8 mouse cellular contexts compared by ENCODE assay signal in genomic region chr5:147563511-147564139, GRCm38 (mm10).
DNase-seq lines count a peak whose midpoint lies in the region; ATAC-seq and TF ChIP-seq lines count a peak whose summit lies in the region.

No protein-coding gene starts in this region.

- no peaks in the 10 kb centered on the region for H3K9me3 ChIP-seq in forebrain, embryonic 10.5 days
- H3K9me3 ChIP-seq in forebrain, postnatal 0 days (ENCODE audit: low read length): no peaks in the 10 kb centered on the region
- H3K9me3 ChIP-seq in intestine, embryonic 16.5 days (ENCODE audit: control insufficient read depth, low read length): no peaks in the 10 kb centered on the region
- H3K9me3 ChIP-seq in midbrain, embryonic 15.5 days: no peaks in the 10 kb centered on the region

- no peak overlapping the region for H3K9ac ChIP-seq in forebrain, postnatal 0 days
- H3K9ac ChIP-seq in intestine, embryonic 16.5 days (ENCODE audit: low read depth, low read length): 0 out of 2 replicates have a peak overlapping the region, but pooled peaks have one; percentile 38
- H3K9ac ChIP-seq in midbrain, embryonic 15.5 days: no peak overlapping the region

- no peak for ATAC-seq in forebrain, postnatal 0 days
- ATAC-seq in intestine, embryonic 16.5 days: peak; percentile 93
- ATAC-seq in midbrain, embryonic 15.5 days (replicated peaks): peak; percentile 30; the same call in 1 of the 2 replicates

- H3K4me3 ChIP-seq in forebrain, embryonic 10.5 days: peak overlapping the region; percentile 37
- H3K4me3 ChIP-seq in forebrain, postnatal 0 days (ENCODE audit: low read depth, low read length): no peak overlapping the region
- H3K4me3 ChIP-seq in intestine, embryonic 16.5 days (ENCODE audit: low read length): peak overlapping the region; percentile 38
- no peak overlapping the region for H3K4me3 ChIP-seq in midbrain, embryonic 15.5 days

- no peak for DNase-seq in forebrain, embryonic 10.5 days (ENCODE audit: extremely low spot score, low spot score)
- DNase-seq in forebrain, postnatal 0 days: no peak
- peak; percentile 24 for DNase-seq in ZHBTc4 (ENCODE audit: low read depth, low spot score)
- DNase-seq in frontal cortex, adult 2 months (ENCODE audit: extremely low spot score in 1 of 2, low spot score in 1 of 2): no peak
- no peak for DNase-seq in layer of hippocampus, adult 8-10 months (ENCODE audit: low spot score in 2 of 2)
- no peak for DNase-seq in left cerebral cortex, adult 11 months (ENCODE audit: low spot score)

- H3K27ac ChIP-seq in forebrain, embryonic 10.5 days: no peak overlapping the region
- no peak overlapping the region for H3K27ac ChIP-seq in forebrain, postnatal 0 days (ENCODE audit: low read depth, low read length)
- H3K27ac ChIP-seq in intestine, embryonic 16.5 days (ENCODE audit: low read length): no peak overlapping the region
- no peak overlapping the region for H3K27ac ChIP-seq in midbrain, embryonic 15.5 days

- 40% methylated on average over 18 of the region's 18 CpGs for WGBS in forebrain, embryonic 10.5 days
- 38% methylated on average over 18 of the region's 18 CpGs for WGBS in forebrain, postnatal 0 days
- WGBS in intestine, embryonic 16.5 days: 49% methylated on average over 18 of the region's 18 CpGs
- WGBS in midbrain, embryonic 15.5 days: 36% methylated on average over 18 of the region's 18 CpGs

- no peaks in the 10 kb centered on the region for H3K36me3 ChIP-seq in forebrain, embryonic 10.5 days (replicated peaks)
- no peaks in the 10 kb centered on the region for H3K36me3 ChIP-seq in forebrain, postnatal 0 days (ENCODE audit: insufficient read depth)
- no peaks in the 10 kb centered on the region for H3K36me3 ChIP-seq in intestine, embryonic 16.5 days (ENCODE audit: control insufficient read depth, insufficient read depth, low read length)
- H3K36me3 ChIP-seq in midbrain, embryonic 15.5 days (replicated peaks): no peaks in the 10 kb centered on the region

- peaks cover 12% of the 10 kb centered on the region for H3K4me1 ChIP-seq in forebrain, embryonic 10.5 days
- H3K4me1 ChIP-seq in forebrain, postnatal 0 days (ENCODE audit: insufficient read depth): no peaks in the 10 kb centered on the region
- no peaks in the 10 kb centered on the region for H3K4me1 ChIP-seq in intestine, embryonic 16.5 days (ENCODE audit: control insufficient read depth, insufficient read depth, low read length)
- peaks cover 5% of the 10 kb centered on the region; the same call in 1 of the 2 replicates for H3K4me1 ChIP-seq in midbrain, embryonic 15.5 days

- no peaks in the 10 kb centered on the region for H3K27me3 ChIP-seq in forebrain, embryonic 10.5 days (ENCODE audit: poor library complexity, severe bottlenecking)
- H3K27me3 ChIP-seq in forebrain, postnatal 0 days (ENCODE audit: insufficient read depth, low read length): no peaks in the 10 kb centered on the region
- no peaks in the 10 kb centered on the region for H3K27me3 ChIP-seq in intestine, embryonic 16.5 days (replicated peaks; ENCODE audit: control insufficient read depth, insufficient read depth, low read length)
- H3K27me3 ChIP-seq in midbrain, embryonic 15.5 days (replicated peaks): peaks cover 4% of the 10 kb centered on the region; the same call in 1 of the 2 replicates

- no peak overlapping the region; the same call in 1 of the 2 replicates for H3K4me2 ChIP-seq in forebrain, postnatal 0 days (ENCODE audit: low read depth)
- H3K4me2 ChIP-seq in intestine, embryonic 16.5 days (ENCODE audit: low read depth, low read length): peak overlapping the region; percentile 55
- peak overlapping the region; percentile 31 for H3K4me2 ChIP-seq in midbrain, embryonic 15.5 days

- TF ChIP-seq CTCF in forebrain, postnatal 0 days (IDR thresholded peaks at IDR 0.05; ENCODE audit: low read depth): no peak

Comparison
In these comparisons a context has a peak if more than half of its experiments do, and no peak if none do; other contexts are left out.
1. H3K4me3 ChIP-seq: peak in forebrain, embryonic 10.5 days (single experiment) and intestine, embryonic 16.5 days (single experiment); none in forebrain, postnatal 0 days (single experiment) and midbrain, embryonic 15.5 days (single experiment).